Mouse (Mus musculus): ENCODE measurements at regions not wholly inside any gene's neighbourhood (a gene's known extent, or its start where the extent isn't known, plus 50 kb on each side); places are given as distances from the start of the nearest gene placed in this dataset.
"Not testable (repeated sequence)": the region's sequence is repeated elsewhere in the genome, so short reads cannot be mapped to it uniquely, and the experiment has no call there.

- TF ChIP-seq CTCF, EP300 (IDR thresholded peaks at IDR 0.05; ENCODE audit: low read depth): not testable (repeated sequence)
These were observed 54.6 kb upstream of the B3galnt1 start for GRCm38 (mm10) chr3:69653361-69653760.
